Mouse (Mus musculus) stomach, postnatal 0 days (tissue): Measurements from ENCODE around the gene Nphp1. TPM values are rescaled to one million over a fixed set of nuclear protein-coding genes. Genes with fewer than 3 reads are reported as not detected.

ENCODE experiments used
- ATAC-seq: fragments of 200-750 bp; cut with Nextera tagmentation; 2 replicates; pipeline ENCODE4 v1.8.0; 2017; ENCODE audit not compliant: low FRiP score, low TSS enrichment
- DNase-seq: peaks from one replicate; pipeline ENCODE4 v3.0.0-alpha.2; 2016; ENCODE audit warnings: low spot score
- H3K27ac ChIP-seq: fragments of 300-500 bp; sonication (generic); replicated peaks from 2 replicates; pipeline ENCODE4 v1.5.1; 2014; ENCODE audit warnings: mild to moderate bottlenecking, control low read depth
- H3K27me3 ChIP-seq: fragments of 300-500 bp; sonication (generic); 2 replicates; pipeline ENCODE4 v1.6.1; 2014; ENCODE audit warnings: low read length; ENCODE audit not compliant: control insufficient read depth, insufficient read depth
- H3K36me3 ChIP-seq: fragments of 300-500 bp; sonication (generic); 2 replicates; pipeline ENCODE4 v1.6.1; 2014; ENCODE audit warnings: low read length, mixed read lengths; ENCODE audit not compliant: control insufficient read depth, insufficient read depth
- H3K4me1 ChIP-seq: fragments of 300-500 bp; sonication (generic); replicated peaks from 2 replicates; pipeline ENCODE4 v1.6.1; 2014; ENCODE audit warnings: antibody characterized with exemption; ENCODE audit not compliant: control insufficient read depth, insufficient read depth
- H3K4me2 ChIP-seq: fragments of 300-500 bp; sonication (generic); replicated peaks from 2 replicates; pipeline ENCODE4 v1.6.1; 2014; ENCODE audit warnings: low read depth, mild to moderate bottlenecking, control low read depth, moderate library complexity
- H3K4me3 ChIP-seq: fragments of 300-500 bp; sonication (generic); 2 replicates; pipeline ENCODE4 v1.5.1; 2014; ENCODE audit warnings: low read depth, low read length, control low read depth
- H3K9ac ChIP-seq: fragments of 300-500 bp; sonication (generic); 2 replicates; pipeline ENCODE4 v1.6.1; 2014; ENCODE audit warnings: mild to moderate bottlenecking, low read length, control low read depth, mixed read lengths
- H3K9me3 ChIP-seq: fragments of 300-500 bp; sonication (generic); 2 replicates; pipeline ENCODE4 v1.6.1; 2016; ENCODE audit warnings: low read length; ENCODE audit not compliant: control insufficient read depth
- CTCF ChIP-seq: IDR thresholded peaks from 2 replicates; pipeline ENCODE4 v1.5.1; 2016; ENCODE audit warnings: antibody characterized with exemption, low read depth, mild to moderate bottlenecking, moderate library complexity
- EP300 ChIP-seq: optimal IDR thresholded peaks from 2 replicates; pipeline ENCODE3; 2016; ENCODE audit warnings: antibody characterized with exemption
- WGBS: fragments of 180-500 bp; shearing (Covaris S2); extraction: QIAGEN DNeasy Blood & Tissue Kit; methylation state at CpG from one replicate; pipeline ENCODE4 v1.1.7; 2014; 5-methylcytosine and 5-hydroxymethylcytosine counted together
- polyA plus RNA-seq: library from polyadenylated mRNA; unstranded; fragments of >200 nt; fragmentation: Nextera tagmentation; extraction: Ambion mirVana; gene quantifications from 2 replicates; pipeline ENCODE4 v1.2.1, GENCODE M21; 2015

The Nphp1 gene
- polyA plus RNA-seq, 1 experiment from 2014 or later, result 56.9 TPM

DNA sequence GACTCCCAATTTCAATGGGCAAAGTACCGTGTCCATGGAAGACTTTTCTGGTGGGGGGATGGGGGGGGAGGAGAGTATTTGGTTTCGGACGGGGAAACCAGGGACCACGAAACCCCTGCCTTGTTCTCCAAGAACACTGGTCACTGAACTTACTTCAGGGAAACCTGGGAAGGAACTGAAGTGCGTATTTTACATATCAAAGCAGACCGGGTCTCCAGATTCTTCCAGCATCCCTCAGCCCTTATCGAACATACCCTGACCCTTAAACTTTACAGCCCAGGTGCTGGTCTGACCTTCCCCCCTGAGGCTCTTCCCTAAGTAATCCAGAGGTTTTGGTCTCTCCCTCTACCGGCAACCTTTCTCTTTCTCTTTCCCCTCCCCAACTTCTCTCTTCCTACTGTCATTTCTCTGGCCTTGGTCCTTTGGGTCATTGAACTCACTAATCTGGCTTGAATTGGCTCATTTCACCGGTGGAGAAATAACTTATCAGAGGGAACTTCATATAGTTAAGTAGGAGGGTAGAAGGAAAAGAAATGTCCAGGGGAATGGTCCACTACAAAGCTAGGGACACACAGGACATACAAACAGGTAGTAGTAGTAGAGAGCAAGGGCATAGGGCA is 1.1 kb upstream of the Nphp1 start:
- ATAC-seq (no peak), DNase-seq (no peak)
- peak overlapping the region; percentile 77 for H3K4me2 ChIP-seq
- TF ChIP-seq EP300 (no peak), CTCF (no peak)
- H3K9me3 ChIP-seq, result no peaks in the 10 kb centered on the region
- H3K4me1 ChIP-seq, result 0 out of 2 replicates have a peak, but pooled peaks cover 4% of the 10 kb centered on the region
- WGBS, result 34% methylated on average over 9 of the region's 9 CpGs
- no peak overlapping the region for H3K9ac ChIP-seq
- no peak overlapping the region for H3K27ac ChIP-seq
- no peaks in the 10 kb centered on the region for H3K27me3 ChIP-seq
- no peaks in the 10 kb centered on the region for H3K36me3 ChIP-seq
- H3K4me3 ChIP-seq, result peak overlapping the region; percentile 73; the same call in 1 of the 2 replicates

DNA sequence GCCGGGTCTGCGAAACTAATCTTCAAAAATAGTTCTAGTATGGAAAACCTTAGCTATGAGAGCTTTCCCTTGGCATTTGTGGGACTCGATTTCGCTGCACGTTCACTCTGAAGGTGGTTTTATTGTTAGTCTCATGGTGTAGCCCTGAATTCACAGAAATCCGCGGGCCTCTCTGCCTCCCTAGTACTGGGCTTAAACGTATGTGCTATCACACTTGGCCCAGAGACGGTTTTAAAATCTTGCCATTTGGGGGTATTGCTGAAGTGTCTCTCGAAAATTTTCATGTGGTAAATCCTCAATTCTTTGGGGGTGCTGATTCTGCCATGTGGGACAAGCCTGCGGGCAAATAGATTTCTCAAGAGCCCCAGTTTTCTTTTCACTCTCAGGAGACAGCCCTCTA is 441 bp upstream of the Nphp1 start:
- no peaks in the 10 kb centered on the region for H3K27me3 ChIP-seq
- no peak for ATAC-seq
- H3K4me3 ChIP-seq, result peak overlapping the region; percentile 73
- no peaks in the 10 kb centered on the region for H3K9me3 ChIP-seq
- H3K36me3 ChIP-seq, result no peaks in the 10 kb centered on the region
- no peak for TF ChIP-seq EP300
- no peak for TF ChIP-seq CTCF
- peak overlapping the region; percentile 53; the same call in 1 of the 2 replicates for H3K27ac ChIP-seq
- H3K9ac ChIP-seq, result peak overlapping the region; percentile 83
- H3K4me1 ChIP-seq, result 0 out of 2 replicates have a peak, but pooled peaks cover 4% of the 10 kb centered on the region
- 6% methylated on average over 11 of the region's 11 CpGs for WGBS
- peak; percentile 19 for DNase-seq
- H3K4me2 ChIP-seq, result peak overlapping the region; percentile 77

DNA sequence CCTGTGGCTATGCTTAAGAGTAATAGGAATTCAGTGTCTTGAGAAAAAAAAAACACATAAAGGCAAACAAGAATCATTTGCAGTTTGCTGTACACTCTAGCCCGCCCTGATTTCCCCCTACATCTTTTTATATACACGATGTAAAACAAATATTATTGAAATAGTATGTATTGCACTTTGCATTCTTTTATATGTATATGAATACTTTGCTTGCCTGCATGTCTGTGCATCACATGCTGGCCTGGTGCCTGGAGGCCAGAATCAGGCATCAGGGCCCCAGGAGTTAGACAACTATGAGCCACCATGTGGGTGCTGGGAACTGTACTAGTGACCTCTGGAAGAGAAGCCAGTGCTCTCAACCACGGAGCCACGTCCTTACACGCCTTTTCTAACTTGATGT is 1.5 kb downstream of the Nphp1 start:
- TF ChIP-seq CTCF (no peak), EP300 (no peak)
- DNase-seq (no peak), ATAC-seq (no peak)
- 0 out of 2 replicates have a peak, but pooled peaks cover 4% of the 10 kb centered on the region for H3K4me1 ChIP-seq
- H3K36me3 ChIP-seq, result no peaks in the 10 kb centered on the region
- H3K9me3 ChIP-seq, result no peaks in the 10 kb centered on the region
- no peaks in the 10 kb centered on the region for H3K27me3 ChIP-seq
- no peak overlapping the region for H3K4me3 ChIP-seq
- H3K9ac ChIP-seq, result no peak overlapping the region
- WGBS, result 82% methylated on average over 5 of the region's 5 CpGs
- no peak overlapping the region for H3K27ac ChIP-seq
- no peak overlapping the region for H3K4me2 ChIP-seq

DNA sequence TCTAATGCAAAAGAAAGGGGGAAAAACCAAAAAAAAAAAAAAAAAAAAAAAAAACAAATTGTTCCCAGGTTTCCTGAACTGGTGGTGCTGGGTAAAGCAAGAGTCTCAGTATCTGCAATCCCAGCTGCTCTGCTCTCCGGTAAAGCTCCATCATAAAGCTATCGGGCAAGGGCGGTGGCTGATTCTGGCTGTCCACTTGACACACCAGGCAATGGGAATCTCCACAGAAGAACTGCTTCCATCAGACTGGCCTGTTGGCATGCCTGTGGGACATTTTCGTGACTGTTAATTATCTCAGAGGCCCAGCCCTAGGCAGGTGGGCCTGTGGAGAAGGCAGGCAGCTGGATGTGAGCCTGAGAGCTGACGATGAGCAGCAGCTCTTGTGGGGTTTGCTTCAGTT is 10.2 kb downstream of the Nphp1 start:
- Histone ChIP-seq H3K9ac (no peak overlapping the region), H3K4me2 (no peak overlapping the region), H3K36me3 (peaks cover 3% of the 10 kb centered on the region; the same call in 1 of the 2 replicates), H3K4me3 (no peak overlapping the region), H3K4me1 (no peaks in the 10 kb centered on the region), H3K27me3 (no peaks in the 10 kb centered on the region), H3K9me3 (no peaks in the 10 kb centered on the region), H3K27ac (no peak overlapping the region)
- no peak for ATAC-seq
- TF ChIP-seq EP300, result no peak
- no peak for TF ChIP-seq CTCF
- WGBS, result 86% methylated on average over 5 of the region's 5 CpGs
- no peak for DNase-seq

DNA sequence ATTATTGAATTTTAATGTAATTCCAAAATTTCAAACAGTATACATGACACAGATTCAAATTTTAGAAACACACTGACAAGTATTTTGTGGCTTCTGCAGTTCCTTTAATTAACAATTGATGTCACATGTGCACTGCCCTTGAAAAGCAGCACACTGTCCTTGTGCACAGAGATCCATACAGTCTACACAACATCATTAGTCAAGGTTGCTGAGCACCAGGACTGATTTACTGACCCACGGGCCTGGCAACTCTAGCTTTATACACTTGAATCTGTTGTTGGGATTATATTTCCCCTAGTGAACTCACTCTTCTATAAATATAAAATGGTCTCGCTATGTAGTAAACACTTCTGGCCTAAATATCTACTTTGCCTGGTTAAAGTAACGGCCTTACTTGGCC is 13.7 kb downstream of the Nphp1 start:
- no peak for DNase-seq
- WGBS, result 73% methylated on average over 3 of the region's 3 CpGs
- ATAC-seq, result no peak
- peaks cover 3% of the 10 kb centered on the region; the same call in 1 of the 2 replicates for H3K36me3 ChIP-seq
- H3K4me1 ChIP-seq, result no peaks in the 10 kb centered on the region
- no peak for TF ChIP-seq CTCF
- TF ChIP-seq EP300, result no peak
- H3K27me3 ChIP-seq, result no peaks in the 10 kb centered on the region
- no peaks in the 10 kb centered on the region for H3K9me3 ChIP-seq
- H3K27ac ChIP-seq, result no peak overlapping the region
- no peak overlapping the region for H3K9ac ChIP-seq
- H3K4me2 ChIP-seq, result no peak overlapping the region
- no peak overlapping the region for H3K4me3 ChIP-seq

DNA sequence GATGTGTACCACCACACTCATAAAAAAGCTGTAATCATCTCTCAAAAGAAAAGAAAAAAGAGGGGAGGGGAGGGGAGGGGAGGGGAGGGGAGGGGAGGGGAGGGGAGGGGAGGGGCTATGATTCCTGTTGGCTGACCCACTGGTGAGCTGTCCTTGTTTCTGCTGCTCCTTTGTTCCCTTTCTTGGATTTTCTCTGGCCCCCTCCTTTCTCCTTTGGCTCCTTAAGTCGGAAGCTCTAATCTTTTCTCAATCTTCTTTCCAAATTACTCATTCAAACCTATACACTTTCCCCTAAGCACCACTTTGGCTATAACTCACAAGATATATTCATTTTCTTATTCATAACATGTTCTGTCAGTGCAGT is 14.1 kb downstream of the Nphp1 start:
- H3K36me3 ChIP-seq, result peaks cover 3% of the 10 kb centered on the region; the same call in 1 of the 2 replicates
- no peak overlapping the region for H3K9ac ChIP-seq
- ATAC-seq, result no peak

More for the DNA sequence above, 14.1 kb downstream of the Nphp1 start:
- Histone ChIP-seq H3K9me3 (no peaks in the 10 kb centered on the region), H3K4me2 (no peak overlapping the region), H3K4me3 (no peak overlapping the region), H3K27ac (no peak overlapping the region), H3K27me3 (no peaks in the 10 kb centered on the region), H3K4me1 (no peaks in the 10 kb centered on the region)
- DNase-seq, result no peak
- WGBS, result 46% methylated on average over 1 of the region's 1 CpGs
- no peak for TF ChIP-seq EP300
- TF ChIP-seq CTCF, result no peak
